Mouse (Mus musculus) embryonic stem cell, embryonic (primary cell): ENCODE data around the gene Elmo3.

Experiments
- CTCF ChIA-PET, 4 experiments: fragments of 300-600 bp in 2 of 4; fragments of 350-600 bp in 2 of 4; sonication (Branson Sonifier 250); formaldehyde crosslinking; loops; one replicate each; lab custom pipeline; 2022; ENCODE audit warnings: inconsistent platforms in 2 of 4; lab: Charles Lee
- POLR2A ChIA-PET, 4 experiments: fragments of 300-600 bp in 2 of 4; fragments of 350-600 bp in 2 of 4; sonication (Branson Sonifier 250); formaldehyde crosslinking; loops; one replicate each; lab custom pipeline; 2022; ENCODE audit warnings: antibody characterized with exemption in 4 of 4, inconsistent platforms in 1 of 4; lab: Charles Lee

Gene Elmo3

GRCm38 (mm10) chr8:105269075-105269458 lies 36.3 kb upstream of the Elmo3 start:
- CTCF ChIA-PET, result interaction anchor here (0.5 to 2.6 kb wide), 17 partner anchors 9 to 150 kb away, joined by 3 to 18 read pairs (median 6); partner anchors contain the start of gene B3gnt9 (in 1 of the 4)
- POLR2A ChIA-PET, result interaction anchor here (0.6 to 3.8 kb wide), 27 partner anchors 8 to 134 kb away, joined by 3 to 35 read pairs (median 7); partner anchors contain the start of genes 4931428F04Rik (in 3 of the 4), B3gnt9 (in 2 of the 4), E2f4 (in 2 of the 4) and D230025D16Rik (in 1 of the 4)

GRCm38 (mm10) chr8:105269461-105269947 lies 35.9 kb upstream of the Elmo3 start, which contains the start of gene Hsf4:
Gene Hsf4, plus strand, starts transcription at chr8:105269801.
- ChIA-PET POLR2A (interaction anchor here in 3 of 4 experiments (0.9 to 3.8 kb wide), 13 partner anchors 10 to 134 kb away, joined by 3 to 35 read pairs (median 6); partner anchors contain the start of genes 4931428F04Rik (in 2 of the 3), B3gnt9 (in 2 of the 3), Cbfb (in 1 of the 3) and D230025D16Rik (in 1 of the 3)), CTCF (interaction anchor here (0.9 to 2.3 kb wide), 8 partner anchors 10 to 150 kb away, joined by 3 to 18 read pairs (median 5); no protein-coding TSS in a partner anchor)

DNA sequence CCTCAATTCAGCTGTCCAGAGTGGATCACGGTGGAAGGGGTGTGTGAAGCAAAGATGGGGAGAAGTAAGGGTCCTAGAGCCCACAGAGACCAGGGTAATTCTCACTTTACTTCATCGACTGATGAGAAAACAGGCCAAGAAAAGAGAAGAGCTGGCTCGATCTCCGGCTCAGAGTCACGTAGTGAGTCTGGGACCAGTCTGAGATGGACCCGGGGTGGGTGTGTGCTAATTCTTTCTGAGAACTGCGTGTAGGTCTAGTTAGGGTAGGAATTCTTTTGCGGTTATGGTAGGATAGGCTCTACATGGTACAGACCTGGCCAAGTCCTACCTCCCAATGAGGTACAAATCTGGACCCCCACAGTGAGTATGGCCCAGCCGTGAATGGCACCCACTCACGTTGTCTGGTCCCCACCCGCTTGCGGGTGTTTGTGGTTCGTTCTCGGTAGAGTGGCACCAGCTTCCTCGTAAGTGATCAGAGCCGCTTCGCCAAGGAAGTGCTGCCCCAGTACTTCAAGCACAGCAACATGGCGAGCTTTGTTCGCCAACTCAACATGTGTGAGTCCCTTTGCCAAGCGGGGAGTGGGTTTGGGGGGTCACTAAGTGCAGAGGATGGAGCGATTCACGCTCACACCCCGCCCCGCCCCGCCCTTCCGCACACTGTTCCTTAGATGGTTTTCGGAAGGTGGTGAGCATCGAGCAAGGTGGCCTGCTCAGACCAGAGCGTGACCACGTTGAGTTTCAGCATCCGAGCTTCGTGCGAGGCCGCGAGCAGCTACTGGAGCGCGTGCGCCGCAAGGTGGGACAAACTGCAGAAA lies 35.1 kb upstream of the Elmo3 start:
- POLR2A ChIA-PET, result interaction anchor here in 3 of 4 experiments (0.7 to 3.8 kb wide), 19 partner anchors 9 to 605 kb away, joined by 3 to 35 read pairs (median 4); partner anchors contain the start of genes 4931428F04Rik (in 3 of the 3), B3gnt9 (in 2 of the 3), Exoc3l (in 2 of the 3) and Cbfb (in 1 of the 3)
- CTCF ChIA-PET, result interaction anchor here (0.6 to 1.5 kb wide), 9 partner anchors 10 to 667 kb away, joined by 3 to 5 read pairs (median 5); no protein-coding TSS in a partner anchor

- POLR2A ChIA-PET, result interaction anchor here in 3 of 4 experiments (0.5 to 3.8 kb wide), 16 partner anchors 8 to 606 kb away, joined by 3 to 35 read pairs (median 4); partner anchors contain the start of genes 4931428F04Rik (in 2 of the 3), B3gnt9 (in 2 of the 3) and Exoc3l (in 2 of the 3)
- CTCF ChIA-PET, result interaction anchor here (0.6 to 1.5 kb wide), 7 partner anchors 11 to 668 kb away, joined by 3 to 5 read pairs (median 5); no protein-coding TSS in a partner anchor
These were observed 34.5 kb upstream of the Elmo3 start for GRCm38 (mm10) chr8:105270916-105271186.

GRCm38 (mm10) chr8:105275387-105275786 lies 30.0 kb upstream of the Elmo3 start:
- CTCF ChIA-PET, result interaction anchor here in 2 of 4 experiments (1.0 to 1.2 kb wide), 3 partner anchors 14 to 20 kb away, joined by 3 to 4 read pairs (median 3); partner anchors contain the start of gene B3gnt9 (in 1 of the 2)
- POLR2A ChIA-PET, result interaction anchor here in 3 of 4 experiments (1.0 to 2.5 kb wide), 9 partner anchors 14 to 54 kb away, joined by 3 to 10 read pairs (median 4); partner anchors contain the start of genes B3gnt9 (in 2 of the 3), 4931428F04Rik (in 1 of the 3) and E2f4 (in 1 of the 3)

GRCm38 (mm10) chr8:105275840-105276239 lies 29.6 kb upstream of the Elmo3 start, which contains the start of gene Nol3:
Gene Nol3, plus strand, starts transcription at chr8:105276140.
- POLR2A ChIA-PET, result interaction anchor here (0.6 to 2.5 kb wide), 17 partner anchors 8 to 72 kb away, joined by 3 to 14 read pairs (median 5); partner anchors contain the start of genes 4931428F04Rik (in 4 of the 4), D230025D16Rik (in 1 of the 4), E2f4 (in 1 of the 4) and Exoc3l (in 1 of the 4)
- CTCF ChIA-PET, result interaction anchor here in 3 of 4 experiments (0.6 to 1.9 kb wide), 8 partner anchors 10 to 155 kb away, joined by 3 to 13 read pairs (median 4); partner anchors contain the start of genes B3gnt9 (in 1 of the 3) and E2f4 (in 1 of the 3)

GRCm38 (mm10) chr8:105276292-105277120 lies 28.9 kb upstream of the Elmo3 start:
- POLR2A ChIA-PET, result interaction anchor here (0.5 to 2.5 kb wide), 28 partner anchors 8 to 725 kb away, joined by 3 to 14 read pairs (median 4); partner anchors contain the start of genes 4931428F04Rik (in 4 of the 4), B3gnt9 (in 1 of the 4), D230025D16Rik (in 1 of the 4) and E2f4 (in 1 of the 4)
- CTCF ChIA-PET, result interaction anchor here in 3 of 4 experiments (0.6 to 3.5 kb wide), 16 partner anchors 9 to 210 kb away, joined by 3 to 13 read pairs (median 4); partner anchors contain the start of genes B3gnt9 (in 2 of the 3) and E2f4 (in 1 of the 3)

DNA sequence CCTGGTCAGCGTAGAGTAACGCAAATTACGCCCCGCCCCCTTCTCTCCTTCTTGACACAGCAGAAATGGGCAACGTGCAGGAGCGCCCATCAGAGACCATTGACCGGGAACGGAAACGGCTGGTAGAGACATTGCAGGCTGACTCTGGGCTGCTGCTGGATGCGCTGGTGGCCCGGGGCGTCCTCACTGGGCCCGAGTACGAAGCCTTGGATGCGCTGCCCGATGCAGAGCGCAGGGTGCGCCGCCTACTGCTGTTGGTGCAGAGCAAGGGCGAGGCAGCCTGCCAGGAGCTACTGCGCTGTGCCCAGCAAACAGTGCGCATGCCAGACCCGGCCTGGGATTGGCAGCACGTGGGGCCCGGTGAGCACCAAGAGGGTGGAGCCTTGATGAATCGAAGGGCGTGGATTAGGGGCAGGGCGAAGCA lies 26.5 kb upstream of the Elmo3 start:
- CTCF ChIA-PET, result interaction anchor here in 2 of 4 experiments (0.5 to 3.5 kb wide), 7 partner anchors 10 to 237 kb away, joined by 3 to 13 read pairs (median 4); partner anchors contain the start of genes 4931428F04Rik (in 1 of the 2) and B3gnt9 (in 1 of the 2)
- POLR2A ChIA-PET, result interaction anchor here in 2 of 4 experiments (0.5 to 3.2 kb wide), 12 partner anchors 8 to 193 kb away, joined by 3 to 22 read pairs (median 6); partner anchors contain the start of genes 4931428F04Rik (in 2 of the 2), E2f4 (in 1 of the 2), Exoc3l (in 1 of the 2) and Hsf4 (in 1 of the 2)

DNA sequence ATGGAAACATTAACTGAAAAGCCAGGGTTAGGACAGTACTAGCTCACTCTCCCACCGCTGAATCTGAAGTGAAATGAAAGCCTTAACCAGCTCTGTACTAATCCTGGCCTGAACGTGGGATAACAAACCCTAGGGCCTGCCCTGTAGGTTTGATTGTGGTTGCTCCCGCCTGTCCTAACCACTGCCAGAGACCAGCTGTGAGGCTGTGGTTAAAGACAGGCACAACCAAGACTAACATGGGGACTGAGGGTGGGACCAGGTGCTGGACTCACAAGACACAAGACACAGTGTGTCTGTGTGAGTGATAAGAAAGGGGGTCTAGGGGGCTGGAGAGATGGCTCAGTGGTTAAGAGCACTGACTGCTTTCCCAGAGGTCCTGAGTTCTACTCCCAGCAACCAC lies 24.8 kb upstream of the Elmo3 start:
- ChIA-PET POLR2A (interaction anchor here in 2 of 4 experiments (1.1 to 3.2 kb wide), 9 partner anchors 8 to 20 kb away, joined by 3 to 22 read pairs (median 8); partner anchors contain the start of genes 4931428F04Rik (in 1 of the 2), E2f4 (in 1 of the 2) and Hsf4 (in 1 of the 2)), CTCF (interaction anchor here in 2 of 4 experiments (0.7 to 1.2 kb wide), 4 partner anchors 11 to 160 kb away, joined by 3 to 6 read pairs (median 4); no protein-coding TSS in a partner anchor)

GRCm38 (mm10) chr8:105281821-105282220 lies 23.6 kb upstream of the Elmo3 start:
- CTCF ChIA-PET, result interaction anchor here in 3 of 4 experiments (0.5 to 2.8 kb wide), 5 partner anchors 9 to 679 kb away, joined by 4 to 15 read pairs (median 5); no protein-coding TSS in a partner anchor
- POLR2A ChIA-PET, result interaction anchor here in 2 of 4 experiments (0.5 to 2.2 kb wide), 6 partner anchors 9 to 136 kb away, joined by 3 to 11 read pairs (median 3); partner anchors contain the start of genes B3gnt9 (in 1 of the 2) and Hsf4 (in 1 of the 2)

GRCm38 (mm10) chr8:105282239-105282638 lies 23.2 kb upstream of the Elmo3 start:
- CTCF ChIA-PET, result interaction anchor here in 2 of 4 experiments (0.9 to 2.8 kb wide), 8 partner anchors 8 to 679 kb away, joined by 3 to 15 read pairs (median 4); no protein-coding TSS in a partner anchor
- POLR2A ChIA-PET, result interaction anchor here in 3 of 4 experiments (0.5 to 2.2 kb wide), 9 partner anchors 9 to 137 kb away, joined by 3 to 11 read pairs (median 3); partner anchors contain the start of genes B3gnt9 (in 1 of the 3), E2f4 (in 1 of the 3), Fbxl8 (in 1 of the 3) and Tradd (in 1 of the 3)

GRCm38 (mm10) chr8:105283074-105283473 lies 22.3 kb upstream of the Elmo3 start:
- ChIA-PET POLR2A (interaction anchor here in 3 of 4 experiments (0.8 to 2.2 kb wide), 13 partner anchors 8 to 716 kb away, joined by 3 to 11 read pairs (median 4); partner anchors contain the start of genes B3gnt9 (in 1 of the 3), E2f4 (in 1 of the 3), Exoc3l (in 1 of the 3) and Fbxl8 (in 1 of the 3)), CTCF (interaction anchor here (0.5 to 2.8 kb wide), 21 partner anchors 9 to 680 kb away, joined by 3 to 15 read pairs (median 4); partner anchors contain the start of genes E2f4 (in 1 of the 4) and Fhod1 (in 1 of the 4))

DNA sequence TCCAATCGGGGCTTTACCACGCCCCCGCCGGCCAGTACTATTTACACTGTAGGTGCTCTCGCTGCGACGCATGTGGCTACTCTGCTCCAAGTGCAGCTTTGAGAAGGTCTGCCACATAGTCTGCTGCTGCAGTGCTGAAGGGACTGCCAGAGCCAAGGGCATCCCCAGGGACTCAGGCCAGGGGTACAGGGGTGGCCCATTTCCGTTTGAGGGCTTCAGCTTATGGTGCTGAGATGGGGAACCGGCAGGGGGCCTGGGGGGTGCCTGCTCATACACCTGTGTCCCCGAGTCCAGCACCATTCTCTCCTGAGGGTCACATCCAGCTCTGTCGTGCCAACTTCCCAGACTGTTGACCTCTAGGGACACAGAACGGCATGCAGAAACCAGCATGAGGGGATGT lies 19.9 kb upstream of the Elmo3 start:
- ChIA-PET POLR2A (interaction anchor here in 3 of 4 experiments (0.6 to 1.3 kb wide), 9 partner anchors 8 to 631 kb away, joined by 3 to 6 read pairs (median 3); partner anchors contain the start of genes Exoc3l (in 1 of the 3), Fhod1 (in 1 of the 3) and Nol3 (in 1 of the 3)), CTCF (interaction anchor here in 2 of 4 experiments (0.9 to 1.9 kb wide), 5 partner anchors 9 to 165 kb away, joined by 3 to 4 read pairs (median 4); no protein-coding TSS in a partner anchor)

DNA sequence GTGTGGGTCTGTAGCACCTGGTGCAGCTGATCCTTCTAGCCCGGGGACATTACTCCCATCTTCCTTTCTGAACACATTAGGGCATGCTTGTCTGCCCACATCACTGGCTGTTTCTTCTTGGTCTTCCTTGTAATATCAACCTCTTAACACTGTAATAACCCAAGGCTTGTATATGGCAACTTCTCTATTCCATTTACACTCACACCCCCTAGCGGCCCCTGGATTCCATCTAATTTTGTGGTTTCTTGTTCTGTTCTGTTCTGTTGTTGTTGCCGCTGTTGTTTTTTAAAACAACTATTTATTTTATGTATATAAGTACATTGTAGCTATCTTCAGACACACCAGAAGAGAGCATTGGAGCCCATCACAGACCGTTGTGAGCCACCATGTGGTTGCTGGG lies 18.5 kb upstream of the Elmo3 start:
- ChIA-PET POLR2A (interaction anchor here in 1 of 4 experiments (1.0 to 1.1 kb wide), 2 partner anchors 11 to 55 kb away, joined by 3 read pairs; partner anchors contain the start of gene E2f4), CTCF (interaction anchor here in 2 of 4 experiments (0.6 to 1.9 kb wide), 6 partner anchors 8 to 166 kb away, joined by 3 to 12 read pairs (median 4); no protein-coding TSS in a partner anchor)
